Mouse (Mus musculus) cerebellum, adult 2 months (tissue): Measurements from ENCODE around the gene Eif3i. TPM values are rescaled to one million over a fixed set of nuclear protein-coding genes. Genes with fewer than 3 reads are reported as not detected.

ENCODE experiments used
- DNase-seq, 2 experiments: peaks; one replicate each; pipeline ENCODE4 v3.0.0; 2021
- H3K27ac ChIP-seq: fragments of 200-500 bp; 2 replicates; pipeline ENCODE4 v1.5.1; 2012; ENCODE audit warnings: low read length, control low read depth, inconsistent platforms; ENCODE audit not compliant: insufficient read depth
- H3K27me3 ChIP-seq: fragments of 200-500 bp; 2 replicates; pipeline ENCODE4 v1.6.1; 2012; ENCODE audit warnings: inconsistent platforms, mild to moderate bottlenecking, low read length, moderate library complexity; ENCODE audit not compliant: control insufficient read depth, insufficient read depth
- H3K4me1 ChIP-seq: fragments of 200-500 bp; 2 replicates; pipeline ENCODE4 v1.6.1; 2011; ENCODE audit warnings: low read length; ENCODE audit not compliant: control insufficient read depth, insufficient read depth
- H3K4me3 ChIP-seq: fragments of 200-500 bp; replicated peaks from 2 replicates; pipeline ENCODE3; 2011; ENCODE audit warnings: mild to moderate bottlenecking, low read depth, low read length, control low read depth; ENCODE audit not compliant: insufficient read depth
- CTCF ChIP-seq: fragments of 200-500 bp; IDR thresholded peaks from 2 replicates; pipeline ENCODE4 v1.5.1; 2011; ENCODE audit warnings: low read depth, mild to moderate bottlenecking, control low read depth, low read length, moderate library complexity, borderline replicate concordance; ENCODE audit not compliant: insufficient read depth
- POLR2A ChIP-seq: fragments of 200-500 bp; IDR thresholded peaks from 2 replicates; pipeline ENCODE4 v1.6.1; 2011; ENCODE audit warnings: low read length, control low read depth, borderline replicate concordance; ENCODE audit not compliant: insufficient read depth
- whole genome bisulfite sequencing: fragments of 180-500 bp; shearing (Covaris S2); methylation state at CpG from one replicate; pipeline ENCODE4 v1.1.7; 2018; 5-methylcytosine and 5-hydroxymethylcytosine counted together
- polyA plus RNA-seq: library from polyadenylated mRNA; depleted of rRNA; stranded (reverse); fragments of >200 nt; gene quantifications from 2 replicates; pipeline ENCODE4 v1.2.3, GENCODE M21; 2012

Gene Eif3i
- polyA plus RNA-seq, 1 experiment = 232 TPM

DNA sequence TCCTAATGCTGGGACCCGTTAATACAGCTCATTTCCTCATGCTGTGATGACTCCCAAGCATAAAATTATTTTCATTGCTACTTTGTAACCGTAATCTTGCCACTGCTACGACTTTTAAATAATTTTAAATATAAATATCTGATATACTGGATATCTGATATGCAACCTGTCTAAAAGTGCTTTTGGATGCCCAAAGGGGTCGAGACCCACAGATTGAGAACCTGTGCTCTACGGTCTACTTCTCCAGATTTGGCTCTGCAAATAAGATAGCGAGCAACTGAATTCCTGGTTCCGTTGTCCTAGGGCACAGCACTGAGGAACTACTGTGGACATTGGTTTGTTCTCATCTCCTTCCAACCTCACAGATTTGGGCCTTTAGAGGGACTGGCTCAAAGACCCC is 22.8 kb downstream of the Eif3i start:
- WGBS = 71% methylated on average over 7 of the region's 7 CpGs
- Histone ChIP-seq H3K4me3 (no peak overlapping the region), H3K4me1 (no peaks in the 10 kb centered on the region; the same call in 1 of the 2 replicates), H3K27me3 (no peaks in the 10 kb centered on the region), H3K27ac (no peak overlapping the region)
- no peak for DNase-seq
- no peak for TF ChIP-seq POLR2A
- TF ChIP-seq CTCF = no peak

DNA sequence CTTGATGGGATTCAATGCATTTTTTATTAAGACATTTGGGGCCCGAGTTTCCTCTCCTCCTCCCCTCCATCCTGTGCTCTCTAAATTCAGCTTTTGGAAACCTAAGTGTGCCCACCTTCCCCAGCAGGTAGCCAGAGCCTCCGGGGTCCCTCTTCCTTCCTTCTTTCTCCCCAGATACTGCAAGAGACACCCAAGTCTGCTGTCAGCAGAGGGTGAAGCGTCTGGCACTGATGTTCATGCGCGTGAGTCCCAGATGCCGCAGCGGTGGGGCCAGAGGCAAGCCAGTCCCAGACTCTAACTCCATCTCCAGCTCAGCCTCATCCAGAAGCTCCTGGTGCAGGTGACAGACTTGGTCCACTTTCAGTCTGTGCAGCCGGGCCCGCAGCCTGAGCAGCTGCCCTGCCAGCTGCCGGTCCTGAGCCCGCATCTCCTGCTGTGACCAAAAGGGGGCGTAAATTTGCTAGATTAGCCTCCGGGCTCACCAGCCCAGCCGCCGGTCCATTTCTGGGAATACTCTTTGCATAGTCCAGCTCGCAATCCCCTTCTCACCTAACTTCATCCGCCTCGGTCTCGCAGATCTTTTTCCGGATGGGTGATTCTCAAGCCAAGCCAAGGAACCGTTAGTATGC is 23.5 kb downstream of the Eif3i start:
- H3K27me3 ChIP-seq = no peaks in the 10 kb centered on the region
- TF ChIP-seq POLR2A (no peak), CTCF (peak; percentile 14; the same call in 1 of the 2 replicates)
- 16% methylated on average over 21 of the region's 21 CpGs for WGBS

DNA sequence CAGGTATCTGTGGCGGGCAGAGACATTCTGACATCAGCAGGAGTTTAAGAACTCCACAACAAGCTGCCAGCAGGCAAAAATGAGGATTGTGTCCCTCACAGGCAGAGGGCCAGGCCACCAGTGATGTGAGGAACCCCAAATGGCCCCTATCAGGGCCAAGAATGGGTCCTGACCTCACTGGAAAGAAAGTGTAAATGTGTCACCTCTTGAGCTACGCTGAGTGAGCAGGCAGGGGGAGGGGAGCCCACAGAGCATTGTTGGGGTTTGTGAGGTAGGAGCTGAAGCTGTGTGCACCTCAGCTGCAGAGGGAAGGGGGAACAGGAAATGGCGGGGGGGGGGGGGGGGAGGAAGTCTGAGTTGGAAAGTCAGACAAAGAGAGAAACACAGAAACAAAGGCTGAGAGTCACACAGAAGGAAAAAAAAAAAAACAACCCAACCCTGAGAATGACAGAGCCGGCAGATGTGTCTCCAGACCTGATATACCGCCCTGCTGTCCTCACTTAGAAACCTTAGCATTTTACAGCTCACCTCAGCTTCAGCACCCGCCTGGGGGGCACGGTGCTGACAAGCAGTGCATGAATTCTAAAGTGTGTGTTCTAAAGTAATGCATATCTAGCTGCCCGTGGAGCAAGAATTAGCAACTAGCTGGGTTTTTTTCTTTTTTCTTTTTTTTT is 25.1 kb downstream of the Eif3i start:
- no peak for DNase-seq
- no peak for TF ChIP-seq POLR2A
- TF ChIP-seq CTCF = no peak
- Histone ChIP-seq H3K27ac (no peak overlapping the region), H3K4me3 (no peak overlapping the region), H3K27me3 (no peaks in the 10 kb centered on the region), H3K4me1 (no peaks in the 10 kb centered on the region; the same call in 1 of the 2 replicates)
- WGBS = 72% methylated on average over 8 of the region's 8 CpGs

More for the DNA sequence above, 23.5 kb downstream of the Eif3i start:
- no peaks in the 10 kb centered on the region; the same call in 1 of the 2 replicates for H3K4me1 ChIP-seq
- no peak overlapping the region for H3K4me3 ChIP-seq
- DNase-seq = peak; percentile 46 to 51
- H3K27ac ChIP-seq = no peak overlapping the region

DNA sequence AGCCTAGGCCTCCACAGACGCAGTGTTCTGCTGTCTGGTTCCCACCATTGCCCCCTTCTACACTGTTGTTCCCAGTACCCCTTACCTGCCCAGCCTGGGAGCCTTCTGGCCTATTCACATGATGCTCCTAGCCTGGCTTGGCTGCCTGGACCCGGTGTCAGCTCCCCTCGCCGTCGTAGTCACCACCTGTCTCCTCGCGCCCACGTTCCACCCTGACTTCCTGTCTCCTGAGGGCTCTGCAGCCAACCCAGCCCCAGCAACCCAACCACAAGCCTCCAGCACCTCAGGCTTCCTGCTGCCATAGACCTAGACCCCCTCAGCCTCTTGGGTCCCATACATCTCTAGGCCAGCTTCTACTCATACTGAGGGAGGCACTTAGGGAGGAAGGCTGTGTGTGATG is 27.0 kb downstream of the Eif3i start, which contains the start of gene Lck:
Gene Lck, minus strand, starts transcription at position 212 of the 400 bp plus-strand sequence.
- Histone ChIP-seq H3K4me3 (no peak within 1 kb of the TSS), H3K4me1 (no peaks in the 10 kb centered on the region; the same call in 1 of the 2 replicates), H3K27ac (no peak within 1 kb of the TSS), H3K27me3 (no peaks in the 10 kb centered on the region)
- DNase-seq = no peak
- 80% methylated on average over 8 of the region's 8 CpGs for WGBS
- no peak for TF ChIP-seq POLR2A
- TF ChIP-seq CTCF = no peak

DNA sequence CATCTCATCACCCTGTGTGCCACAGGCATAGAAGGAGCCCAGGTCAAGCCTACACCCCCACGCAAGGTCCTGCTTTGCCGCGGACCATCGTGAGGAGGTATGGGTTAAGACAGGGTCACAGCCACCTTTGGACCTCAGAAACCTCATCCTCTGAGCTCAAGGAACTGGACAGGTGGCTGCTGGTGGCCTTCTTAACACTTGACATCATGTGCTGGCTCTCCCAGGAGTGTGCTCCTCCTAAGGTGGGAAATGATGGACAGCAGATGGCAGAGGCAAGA is 27.4 kb downstream of the Eif3i start:
- Histone ChIP-seq H3K27me3 (no peaks in the 10 kb centered on the region), H3K4me3 (no peak overlapping the region), H3K4me1 (no peaks in the 10 kb centered on the region; the same call in 1 of the 2 replicates), H3K27ac (no peak overlapping the region)
- no peak for DNase-seq
- WGBS = over 99% methylated on average over 4 of the region's 4 CpGs
- TF ChIP-seq CTCF (no peak), POLR2A (no peak)

DNA sequence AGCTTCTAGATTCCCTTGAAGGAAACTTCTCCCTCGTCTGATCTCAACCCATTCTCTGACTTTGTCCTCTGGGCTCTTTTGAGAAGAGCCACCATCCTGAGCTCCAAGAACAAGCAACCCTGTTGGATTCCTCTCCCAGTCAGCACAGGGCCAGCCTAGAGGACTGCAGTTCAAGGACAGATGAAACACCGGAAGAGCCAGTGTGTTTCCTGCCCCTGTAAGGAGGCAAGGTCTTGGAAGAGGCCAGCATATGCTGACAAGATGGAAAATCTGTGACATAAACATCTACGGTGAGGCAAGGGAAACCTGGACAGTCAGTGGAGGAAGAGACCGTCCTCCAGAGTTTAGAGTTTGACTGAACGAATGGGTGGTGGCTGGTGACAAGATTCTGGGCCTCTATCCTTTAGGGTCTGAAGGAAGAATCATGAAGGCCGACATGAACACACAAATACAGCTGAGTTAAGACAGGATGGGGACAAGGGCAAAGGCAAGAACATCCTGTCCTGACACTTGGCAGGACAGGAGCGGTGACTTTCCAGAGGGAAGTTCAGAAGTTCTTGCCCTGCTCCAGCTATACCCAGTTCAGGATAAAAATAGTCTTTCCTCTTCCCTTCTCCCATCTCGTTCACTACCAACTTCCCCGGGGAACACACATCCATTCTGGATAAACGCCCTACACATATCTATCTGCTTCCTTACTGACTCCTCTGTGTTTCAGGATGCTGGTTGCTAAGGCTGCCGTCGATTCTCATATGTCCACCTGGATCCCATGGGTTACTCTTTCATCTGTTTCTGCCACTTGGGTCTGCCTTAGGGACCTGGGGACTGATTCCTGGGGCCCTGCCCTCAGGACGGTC is 28.0 kb downstream of the Eif3i start:
- WGBS = 82% methylated on average over 13 of the region's 13 CpGs
- Histone ChIP-seq H3K4me1 (no peaks in the 10 kb centered on the region; the same call in 1 of the 2 replicates), H3K27me3 (no peaks in the 10 kb centered on the region), H3K27ac (no peak overlapping the region), H3K4me3 (no peak overlapping the region)
- no peak for DNase-seq
- TF ChIP-seq POLR2A = no peak
- no peak for TF ChIP-seq CTCF

DNA sequence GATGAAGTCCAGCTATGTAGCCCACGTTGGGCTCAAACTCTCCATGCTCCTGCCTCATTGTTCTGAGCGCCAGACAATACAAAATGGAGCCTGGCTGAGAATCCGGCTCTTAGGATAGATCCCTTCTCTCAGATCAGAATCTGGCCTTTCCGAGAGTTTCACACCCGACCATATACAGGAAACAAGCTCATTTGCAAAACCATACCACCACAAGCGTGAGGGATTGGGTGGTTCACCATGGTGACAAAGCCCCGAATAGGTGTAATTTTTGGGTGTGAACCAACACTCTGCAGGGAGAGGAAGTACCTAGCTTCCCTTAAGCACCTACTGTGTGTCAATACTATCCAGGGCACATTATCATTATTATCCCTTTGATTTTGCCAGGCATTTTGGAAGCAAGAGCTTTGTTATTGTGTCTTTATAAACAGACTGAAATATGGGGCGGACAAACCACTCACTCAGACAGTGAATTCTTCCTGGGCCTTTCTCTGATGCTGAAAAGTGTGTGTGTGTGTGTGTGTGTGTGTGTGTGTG is 28.8 kb downstream of the Eif3i start:
- H3K4me3 ChIP-seq = no peak overlapping the region
- no peaks in the 10 kb centered on the region for H3K4me1 ChIP-seq
- DNase-seq = no peak
- 74% methylated on average over 8 of the region's 8 CpGs for WGBS
- H3K27ac ChIP-seq = no peak overlapping the region
- H3K27me3 ChIP-seq = no peaks in the 10 kb centered on the region
- TF ChIP-seq POLR2A (no peak), CTCF (no peak)

DNA sequence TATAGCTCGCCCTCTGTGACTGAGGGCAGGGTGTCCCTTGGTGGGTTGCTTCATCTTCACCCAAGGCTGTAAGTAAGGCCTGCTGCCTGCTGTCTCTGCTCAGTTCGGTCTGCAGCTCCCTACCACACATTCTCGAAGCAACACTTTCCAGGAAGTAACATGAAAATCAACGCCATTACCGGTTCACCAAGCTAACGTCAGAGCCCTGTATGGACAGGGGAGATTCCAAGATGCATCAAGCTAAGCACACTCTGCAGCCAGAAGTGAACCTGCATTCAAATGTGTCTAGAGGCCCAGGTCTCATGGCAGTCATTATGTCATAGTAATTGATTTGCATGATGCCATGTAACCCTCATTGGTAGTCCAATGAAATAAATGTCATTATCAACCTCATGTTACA is 30.4 kb downstream of the Eif3i start:
- Histone ChIP-seq H3K27me3 (no peaks in the 10 kb centered on the region), H3K4me1 (no peaks in the 10 kb centered on the region), H3K4me3 (no peak overlapping the region), H3K27ac (no peak overlapping the region)
- DNase-seq = no peak
- no peak for TF ChIP-seq CTCF
- TF ChIP-seq POLR2A = no peak
- WGBS = 89% methylated on average over 6 of the region's 6 CpGs
